13 mouse cellular contexts compared by ENCODE assay signal in the genomic region with DNA sequence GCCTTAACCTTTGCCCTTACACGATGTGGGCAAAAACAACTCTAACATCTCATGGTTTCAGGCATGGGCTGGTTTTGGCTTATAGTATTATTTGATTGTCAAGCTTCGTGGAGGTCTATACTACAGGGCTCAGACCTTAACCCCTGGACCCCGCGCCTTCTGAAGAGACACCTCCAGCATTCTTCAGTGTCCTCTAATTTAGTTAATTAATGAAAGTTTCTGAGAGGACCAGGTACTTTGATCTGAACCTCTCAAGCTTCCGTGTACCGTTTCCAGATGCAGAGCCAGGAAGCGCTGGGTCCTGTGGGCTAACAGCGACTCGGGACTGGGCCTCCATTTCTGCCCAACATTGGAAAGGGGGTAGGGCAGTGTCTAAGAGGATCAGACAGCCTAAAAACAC.
DNase-seq lines count a peak whose midpoint lies in the region; ATAC-seq and TF ChIP-seq lines count a peak whose summit lies in the region.
"Had no signal": no experiment of that assay in that cellular context is flagged by ENCODE, and none has a peak within 500 bp of the region (broad histone marks: within the 10 kb centered on the region; RNA-seq: fewer than 3 reads in every experiment).

No protein-coding gene starts in this region.

- no peak overlapping the region for H3ac ChIP-seq in myocyte (ENCODE audit: control insufficient read depth, insufficient read length)

- H3K27me3 ChIP-seq in liver, postnatal 0 days (ENCODE audit: insufficient read depth, low read length): no peaks in the 10 kb centered on the region
- H3K27me3 ChIP-seq in liver, embryonic 12.5 days (replicated peaks): peaks cover 49% of the 10 kb centered on the region
- no peaks in the 10 kb centered on the region for H3K27me3 ChIP-seq in myocyte (ENCODE audit: control insufficient read depth, insufficient read depth, insufficient read length)

- H3K36me3 ChIP-seq in liver, postnatal 0 days (replicated peaks; ENCODE audit: insufficient read depth, low read length): no peaks in the 10 kb centered on the region
- H3K36me3 ChIP-seq in liver, embryonic 12.5 days: no peaks in the 10 kb centered on the region
- H3K36me3 ChIP-seq in myocyte (ENCODE audit: control insufficient read depth, insufficient read depth): no peaks in the 10 kb centered on the region
- H3K36me3 ChIP-seq: G1E; neural tube, embryonic 13.5 days had no signal

- no peak overlapping the region for H3K4me3 ChIP-seq in liver, postnatal 0 days (ENCODE audit: low read depth, low read length)
- H3K4me3 ChIP-seq in liver, embryonic 12.5 days: no peak overlapping the region
- H3K4me3 ChIP-seq in brown adipose tissue, adult 24 weeks (ENCODE audit: insufficient read depth, low read depth, low read length): no peak overlapping the region
- H3K4me3 ChIP-seq in myocyte: no peak overlapping the region
- H3K4me3 ChIP-seq: megakaryocyte, embryonic 14.5 days; neural tube, embryonic 13.5 days had no signal

- TF ChIP-seq EP300 in liver, postnatal 0 days (IDR thresholded peaks at IDR 0.05; ENCODE audit: low read depth): no peak

- no peaks in the 10 kb centered on the region for H3K79me2 ChIP-seq in myocyte (ENCODE audit: control insufficient read depth, insufficient read depth)

- H3K4me1 ChIP-seq in liver, postnatal 0 days (ENCODE audit: insufficient read depth): peaks cover 19% of the 10 kb centered on the region
- peaks cover 8% of the 10 kb centered on the region; the same call in 1 of the 2 replicates for H3K4me1 ChIP-seq in liver, embryonic 12.5 days
- peaks cover 17% of the 10 kb centered on the region for H3K4me1 ChIP-seq in brown adipose tissue, adult 24 weeks (ENCODE audit: control insufficient read depth, insufficient read depth, insufficient read length, low read length)

- no peak for DNase-seq in liver, postnatal 0 days
- peak; percentile 83 for DNase-seq in kidney, adult 9 months
- DNase-seq in cerebellum, postnatal 10 days: no peak
- DNase-seq in spleen, postnatal 14 days (ENCODE audit: low spot score in 2 of 2): no peak
- no peak for DNase-seq in frontal cortex, postnatal 14 days (ENCODE audit: low spot score in 2 of 2)
- DNase-seq: embryo, embryonic 11 days; thymus, adult 18-20 months had no signal

- WGBS in liver, postnatal 0 days (ENCODE audit: insufficient replicate concordance): 80% methylated on average over 9 of the region's 9 CpGs
- 74% methylated on average over 9 of the region's 9 CpGs for WGBS in liver, embryonic 12.5 days (ENCODE audit: insufficient replicate concordance)

- no peak for ATAC-seq in liver, postnatal 0 days
- no peak for ATAC-seq in liver, embryonic 12.5 days

- H3K9ac ChIP-seq in liver, postnatal 0 days (replicated peaks): no peak overlapping the region
- H3K9ac ChIP-seq in liver, embryonic 12.5 days: no peak overlapping the region
- H3K9ac ChIP-seq: neural tube, embryonic 13.5 days had no signal

- peak overlapping the region; percentile 18; the same call in 1 of the 2 replicates for H3K27ac ChIP-seq in liver, postnatal 0 days (ENCODE audit: low read depth)
- no peak overlapping the region for H3K27ac ChIP-seq in liver, embryonic 12.5 days
- H3K27ac ChIP-seq in brown adipose tissue, adult 24 weeks (replicated peaks; ENCODE audit: low read depth, low read length): peak overlapping the region; percentile 64
- H3K27ac ChIP-seq: neural tube, embryonic 13.5 days had no signal

- no peaks in the 10 kb centered on the region for H3K9me3 ChIP-seq in liver, postnatal 0 days (ENCODE audit: low read length)
- no peaks in the 10 kb centered on the region for H3K9me3 ChIP-seq in liver, embryonic 12.5 days (replicated peaks)
- H3K9me3 ChIP-seq: neural tube, embryonic 13.5 days had no signal

- H3K4me2 ChIP-seq in liver, postnatal 0 days (ENCODE audit: low read depth, low read length): no peak overlapping the region
- H3K4me2 ChIP-seq in liver, embryonic 12.5 days: no peak overlapping the region
- peak overlapping the region; percentile 100 for H3K4me2 ChIP-seq in myocyte (ENCODE audit: low read depth)

- no peak for TF ChIP-seq POLR2A in myocyte (IDR thresholded peaks at IDR 0.05; ENCODE audit: insufficient read length, low read depth)

- TF ChIP-seq CTCF in liver, postnatal 0 days (IDR thresholded peaks at IDR 0.05; ENCODE audit: low read depth): no peak

TF ChIP-seq in myocyte, 11 proteins besides CTCF, POLR2A, EP300 and RAD21:
- TF ChIP-seq POLR2AphosphoS2 (IDR thresholded peaks at IDR 0.05; ENCODE audit: insufficient read length, low read depth) (no peak), E2F4 (IDR thresholded peaks at IDR 0.05; ENCODE audit: insufficient read depth) (no peak), CEBPB (IDR thresholded peaks at IDR 0.05; ENCODE audit: insufficient read depth, poor library complexity, severe bottlenecking) (no peak), SRF (IDR thresholded peaks at IDR 0.05; ENCODE audit: control insufficient read depth, insufficient read length, low read depth) (no peak), MYOG (IDR thresholded peaks at IDR 0.05; ENCODE audit: control insufficient read depth in 1 of 3, insufficient read depth in 1 of 3, insufficient read length in 2 of 3, low read depth in 2 of 3) (no peak), TCF12 (IDR thresholded peaks at IDR 0.05; ENCODE audit: insufficient read depth, poor library complexity, severe bottlenecking) (no peak), REST (IDR thresholded peaks at IDR 0.05; ENCODE audit: insufficient read depth, insufficient read length) (no peak), MYOD1 (IDR thresholded peaks at IDR 0.05; ENCODE audit: control insufficient read depth in 1 of 3, insufficient read length in 2 of 3, low read depth in 2 of 3) (no peak), USF1 (IDR thresholded peaks at IDR 0.05; ENCODE audit: low read depth) (no peak), MAX (IDR thresholded peaks at IDR 0.05; ENCODE audit: low read depth) (no peak), TCF3 (IDR thresholded peaks at IDR 0.05; ENCODE audit: insufficient read length, low read depth) (no peak)
